Mouse (Mus musculus) myocyte (in vitro differentiated cells): ENCODE measurements at regions not wholly inside any gene's neighbourhood (a gene's known extent, or its start where the extent isn't known, plus 50 kb on each side); places are given as distances from the start of the nearest gene placed in this dataset.

Experiments used
- H3K27me3 ChIP-seq: one replicate; pipeline ENCODE4 v1.6.1; 2011; ENCODE audit not compliant: control insufficient read depth, insufficient read depth, insufficient read length
- H3K36me3 ChIP-seq: one replicate; pipeline ENCODE4 v1.6.1; 2011; ENCODE audit not compliant: control insufficient read depth, insufficient read depth
- H3K4me2 ChIP-seq: one replicate; pipeline ENCODE4 v1.6.1; 2011; ENCODE audit warnings: low read depth, control low read depth
- H3K4me3 ChIP-seq: one replicate; pipeline ENCODE4 v1.5.1; 2011; ENCODE audit warnings: mild to moderate bottlenecking, control low read depth, moderate library complexity
- H3K79me2 ChIP-seq: one replicate; pipeline ENCODE4 v1.6.1; 2011; ENCODE audit not compliant: control insufficient read depth, insufficient read depth
- H3ac ChIP-seq: one replicate; pipeline ENCODE4 v1.6.1; 2011; ENCODE audit not compliant: control insufficient read depth, insufficient read length
- CEBPB ChIP-seq: IDR thresholded peaks from 2 replicates; pipeline ENCODE4 v1.6.1; 2011; ENCODE audit warnings: mild to moderate bottlenecking, moderate library complexity; ENCODE audit not compliant: poor library complexity, insufficient read depth, severe bottlenecking
- E2F4 ChIP-seq: IDR thresholded peaks from one replicate; pipeline ENCODE4 v1.6.1; 2011; ENCODE audit warnings: mild to moderate bottlenecking, control low read depth, moderate library complexity; ENCODE audit not compliant: insufficient read depth
- MAX ChIP-seq: IDR thresholded peaks from one replicate; pipeline ENCODE4 v1.6.1; 2011; ENCODE audit warnings: low read depth, mild to moderate bottlenecking, control low read depth
- MYOD1 ChIP-seq, 3 experiments: IDR thresholded peaks; one replicate each; pipeline ENCODE4 v1.6.1; 2011; ENCODE audit warnings: control low read depth in 2 of 3, low read depth in 2 of 3, mild to moderate bottlenecking in 2 of 3, moderate library complexity in 1 of 3; ENCODE audit not compliant: insufficient read length in 2 of 3, control insufficient read depth in 1 of 3
- MYOG ChIP-seq, 3 experiments: IDR thresholded peaks; one replicate each; pipeline ENCODE4 v1.6.1; 2011; ENCODE audit warnings: control low read depth in 2 of 3, low read depth in 2 of 3, mild to moderate bottlenecking in 2 of 3; ENCODE audit not compliant: insufficient read length in 2 of 3, control insufficient read depth in 1 of 3, insufficient read depth in 1 of 3
- POLR2A ChIP-seq: IDR thresholded peaks from one replicate; pipeline ENCODE4 v1.6.1; 2011; ENCODE audit warnings: low read depth, mild to moderate bottlenecking, control low read depth, moderate library complexity; ENCODE audit not compliant: insufficient read length
- POLR2AphosphoS2 ChIP-seq: IDR thresholded peaks from one replicate; pipeline ENCODE4 v1.6.1; 2011; ENCODE audit warnings: low read depth, control low read depth; ENCODE audit not compliant: insufficient read length
- REST ChIP-seq: IDR thresholded peaks from one replicate; pipeline ENCODE4 v1.6.1; 2011; ENCODE audit warnings: mild to moderate bottlenecking, control low read depth, moderate library complexity; ENCODE audit not compliant: insufficient read depth, insufficient read length
- SRF ChIP-seq: IDR thresholded peaks from one replicate; pipeline ENCODE4 v1.6.1; 2011; ENCODE audit warnings: low read depth; ENCODE audit not compliant: control insufficient read depth, insufficient read length
- TCF12 ChIP-seq: IDR thresholded peaks from one replicate; pipeline ENCODE4 v1.6.1; 2011; ENCODE audit warnings: mild to moderate bottlenecking, control low read depth; ENCODE audit not compliant: poor library complexity, insufficient read depth, severe bottlenecking
- TCF3 ChIP-seq: IDR thresholded peaks from one replicate; pipeline ENCODE4 v1.6.1; 2011; ENCODE audit warnings: low read depth, control low read depth; ENCODE audit not compliant: insufficient read length
- USF1 ChIP-seq: IDR thresholded peaks from one replicate; pipeline ENCODE4 v1.6.1; 2011; ENCODE audit warnings: low read depth, mild to moderate bottlenecking, control low read depth, moderate library complexity

DNA sequence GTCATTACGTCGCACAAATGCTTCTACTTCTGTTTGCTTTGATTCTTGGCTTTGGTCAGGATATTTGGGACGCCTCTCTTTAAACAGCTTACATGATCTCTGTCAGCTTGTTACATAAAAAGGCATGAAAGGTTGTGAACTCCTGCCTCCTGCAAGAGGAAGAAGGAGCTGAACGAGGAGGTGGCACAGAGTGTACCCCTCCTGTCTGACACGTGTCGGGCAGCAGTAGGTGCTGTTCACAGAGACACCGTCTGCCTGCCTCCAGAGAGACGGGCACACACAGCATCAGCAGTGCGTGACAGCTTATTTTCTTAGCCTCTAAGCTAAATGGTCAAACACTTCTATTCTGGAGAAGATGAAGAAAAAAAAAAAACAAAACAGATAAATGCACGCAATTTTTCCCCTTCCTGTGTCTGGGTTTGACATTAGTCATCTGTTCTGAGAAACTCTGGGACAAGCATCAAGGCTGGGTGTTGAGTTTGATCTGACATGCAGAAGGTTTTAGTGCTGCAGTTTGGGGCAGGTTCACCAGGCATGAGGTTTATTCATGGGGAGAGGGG lies 174.1 kb downstream of the Cog6 start:
- TF ChIP-seq REST = no peak
- no peak for TF ChIP-seq POLR2A
- no peak for TF ChIP-seq E2F4
- no peak for TF ChIP-seq MAX
- TF ChIP-seq TCF3 = no peak
- no peak for TF ChIP-seq TCF12
- no peak for TF ChIP-seq CEBPB
- no peak for TF ChIP-seq MYOG (IDR thresholded peaks at IDR 0.05; ENCODE audit: control insufficient read depth in 1 of 3, insufficient read depth in 1 of 3, insufficient read length in 2 of 3, low read depth in 2 of 3)
- no peak for TF ChIP-seq USF1
- H3K79me2 ChIP-seq = no peaks in the 10 kb centered on the region
- no peaks in the 10 kb centered on the region for H3K27me3 ChIP-seq
- H3K4me3 ChIP-seq = no peak overlapping the region
- no peak overlapping the region for H3K4me2 ChIP-seq
- H3ac ChIP-seq = no peak overlapping the region
- H3K36me3 ChIP-seq = no peaks in the 10 kb centered on the region

DNA sequence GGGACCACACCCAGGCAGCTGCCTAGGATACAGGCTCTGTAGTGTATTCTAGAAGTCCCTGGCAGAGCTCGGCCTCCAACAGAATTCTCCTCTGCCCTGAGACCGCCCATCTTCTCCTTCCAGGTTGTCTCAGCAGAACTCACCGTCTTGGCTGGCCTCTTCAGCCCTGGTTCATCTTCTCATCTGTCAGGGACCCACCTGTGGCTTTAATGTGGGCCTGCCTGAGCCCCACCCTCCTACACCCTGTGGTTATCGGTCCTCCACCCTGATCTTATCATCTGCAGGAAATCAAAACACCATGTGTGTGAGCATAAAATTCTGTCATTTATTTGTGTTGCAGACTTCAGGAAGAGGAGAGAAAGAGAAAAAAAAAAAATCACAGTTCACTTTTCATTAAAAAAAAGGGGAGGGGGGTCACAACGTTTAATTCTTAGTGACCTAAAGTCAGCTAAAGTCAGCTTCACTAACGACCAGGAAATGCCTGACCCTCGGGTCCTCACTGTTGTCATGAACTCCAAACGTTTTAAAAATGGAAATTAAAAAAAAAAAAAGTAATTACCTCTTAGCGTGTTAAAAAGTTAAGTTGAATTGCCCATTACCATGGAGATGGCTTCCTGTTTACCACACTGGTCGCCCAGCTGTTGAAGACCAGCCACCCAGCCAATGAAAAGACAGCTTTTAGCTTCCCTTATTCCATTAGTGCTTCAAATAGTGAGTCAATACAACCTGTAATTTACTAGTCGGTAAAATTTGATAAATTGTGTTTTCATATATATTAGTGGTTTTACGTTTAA lies 176.7 kb downstream of the Cog6 start:
- no peaks in the 10 kb centered on the region for H3K36me3 ChIP-seq
- no peak overlapping the region for H3ac ChIP-seq
- no peak for TF ChIP-seq MYOG (IDR thresholded peaks at IDR 0.05; ENCODE audit: control insufficient read depth in 1 of 3, insufficient read depth in 1 of 3, insufficient read length in 2 of 3, low read depth in 2 of 3)
- TF ChIP-seq REST = no peak
- TF ChIP-seq TCF3 = no peak
- TF ChIP-seq TCF12 = no peak
- no peak for TF ChIP-seq CEBPB
- TF ChIP-seq USF1 = no peak
- TF ChIP-seq MYOD1 (IDR thresholded peaks at IDR 0.05; ENCODE audit: control insufficient read depth in 1 of 3, insufficient read length in 2 of 3, low read depth in 2 of 3) = no peak
- no peak for TF ChIP-seq POLR2A
- TF ChIP-seq E2F4 = no peak
- no peak for TF ChIP-seq POLR2AphosphoS2
- no peak for TF ChIP-seq SRF
- TF ChIP-seq MAX = no peak

DNA sequence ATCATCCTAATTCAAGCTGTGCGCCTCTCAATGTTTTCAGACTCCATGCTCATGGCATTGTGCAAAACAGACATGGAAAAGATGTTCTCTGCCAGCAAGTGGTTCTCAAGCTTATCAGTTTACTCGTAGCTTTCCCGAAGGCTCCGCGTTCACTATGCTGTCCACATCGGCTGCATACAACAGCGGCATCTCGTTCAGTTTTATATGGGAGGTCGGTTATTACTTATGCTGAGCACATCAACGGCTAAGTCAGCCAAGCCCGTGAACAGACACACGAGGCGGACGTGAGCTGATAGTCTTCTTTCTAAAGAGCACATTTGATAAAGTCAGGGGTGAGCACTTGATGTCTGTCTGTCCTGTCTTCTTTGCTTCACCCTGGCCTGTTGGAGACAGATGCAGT lies 179.0 kb downstream of the Cog6 start:
- Histone ChIP-seq H3K4me2 (no peak overlapping the region), H3K79me2 (no peaks in the 10 kb centered on the region), H3K4me3 (no peak overlapping the region), H3ac (no peak overlapping the region), H3K36me3 (no peaks in the 10 kb centered on the region), H3K27me3 (no peaks in the 10 kb centered on the region)
- TF ChIP-seq CEBPB = no peak
- TF ChIP-seq MYOG (IDR thresholded peaks at IDR 0.05; ENCODE audit: control insufficient read depth in 1 of 3, insufficient read depth in 1 of 3, insufficient read length in 2 of 3, low read depth in 2 of 3) = no peak

More for the DNA sequence above, 176.7 kb downstream of the Cog6 start:
- Histone ChIP-seq H3K79me2 (no peaks in the 10 kb centered on the region), H3K4me3 (no peak overlapping the region), H3K4me2 (no peak overlapping the region), H3K27me3 (no peaks in the 10 kb centered on the region)

DNA sequence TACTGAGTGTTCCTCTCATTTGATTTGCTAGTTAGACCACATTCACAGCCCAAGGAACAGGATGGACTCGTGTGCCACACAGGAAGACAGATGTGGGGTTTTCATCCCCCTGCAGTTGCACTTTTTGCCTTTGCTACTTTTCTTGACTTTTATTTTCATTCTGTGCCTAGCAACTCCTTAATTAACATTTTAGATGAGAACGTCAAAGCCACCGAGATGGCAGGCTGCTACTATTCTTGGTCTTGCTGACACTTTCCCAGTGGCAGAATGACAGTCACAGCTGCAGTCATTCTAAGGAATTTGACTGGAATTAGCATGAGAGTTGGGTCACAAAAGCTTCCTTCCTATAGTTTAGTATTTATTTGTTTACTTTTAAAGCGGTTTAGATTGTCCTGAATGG lies 179.5 kb downstream of the Cog6 start:
- no peaks in the 10 kb centered on the region for H3K79me2 ChIP-seq
- H3K4me3 ChIP-seq = no peak overlapping the region
- H3K27me3 ChIP-seq = no peaks in the 10 kb centered on the region
- no peak overlapping the region for H3ac ChIP-seq
- no peaks in the 10 kb centered on the region for H3K36me3 ChIP-seq
- no peak overlapping the region for H3K4me2 ChIP-seq
- TF ChIP-seq MYOG (IDR thresholded peaks at IDR 0.05; ENCODE audit: control insufficient read depth in 1 of 3, insufficient read depth in 1 of 3, insufficient read length in 2 of 3, low read depth in 2 of 3) (no peak), MYOD1 (IDR thresholded peaks at IDR 0.05; ENCODE audit: control insufficient read depth in 1 of 3, insufficient read length in 2 of 3, low read depth in 2 of 3) (peak; percentile 63 to 81 (median 72)), CEBPB (no peak), TCF3 (no peak), REST (no peak), TCF12 (no peak)

DNA sequence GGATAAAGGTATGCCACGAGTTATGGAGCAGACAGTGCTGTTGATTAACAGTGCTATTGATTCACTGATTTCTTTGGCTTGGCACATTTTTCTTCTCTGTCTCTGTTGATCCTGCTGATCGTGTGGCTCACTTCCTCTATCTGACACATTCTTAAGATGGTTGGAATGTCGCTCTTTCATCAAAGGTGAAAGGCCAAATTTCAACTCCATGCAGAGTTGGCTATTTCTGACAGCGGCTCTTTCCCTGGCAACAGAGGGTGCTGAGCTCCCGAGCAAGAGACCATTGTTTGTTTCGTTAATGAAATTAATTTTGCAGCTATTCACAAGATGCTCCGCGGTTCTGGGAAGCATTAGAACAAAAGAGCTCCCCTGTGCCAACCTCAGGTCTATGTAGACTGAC lies 180.3 kb downstream of the Cog6 start:
- TF ChIP-seq REST (no peak), MYOG (IDR thresholded peaks at IDR 0.05; ENCODE audit: control insufficient read depth in 1 of 3, insufficient read depth in 1 of 3, insufficient read length in 2 of 3, low read depth in 2 of 3) (no peak), USF1 (no peak), SRF (no peak)
- no peaks in the 10 kb centered on the region for H3K36me3 ChIP-seq
- no peak overlapping the region for H3K4me2 ChIP-seq
- no peak overlapping the region for H3ac ChIP-seq
- no peaks in the 10 kb centered on the region for H3K79me2 ChIP-seq
- H3K27me3 ChIP-seq = no peaks in the 10 kb centered on the region
- no peak overlapping the region for H3K4me3 ChIP-seq
